Mouse (Mus musculus): ENCODE data around the gene Rgs14. TPM values are rescaled to one million over a fixed set of nuclear protein-coding genes. Genes with fewer than 3 reads are reported as not detected.

Rgs14 gene
- polyA plus RNA-seq, 1 experiment from 2014 or later, result 0.52 TPM

GRCm38 (mm10) chr13:55420933-55421800 is 51.6 kb downstream of the Rgs14 start:
- peak; percentile 39; the same call in 1 of the 2 replicates for ATAC-seq (ENCODE audit: insufficient number of reproducible peaks, low FRiP score)
- Histone ChIP-seq H3K4me3 (peak overlapping the region; percentile 10; the same call in 1 of the 2 replicates), H3K27me3 (replicated peaks) (peaks cover 70% of the 10 kb centered on the region), H3K4me1 (replicated peaks) (peaks cover 9% of the 10 kb centered on the region; the same call in 1 of the 2 replicates), H3K4me2 (peak overlapping the region; percentile 38), H3K27ac (ENCODE audit: poor library complexity, severe bottlenecking) (no peak overlapping the region), H3K9me3 (replicated peaks) (no peaks in the 10 kb centered on the region), H3K9ac (peak overlapping the region; percentile 26; the same call in 1 of the 2 replicates), H3K36me3 (no peaks in the 10 kb centered on the region)
- 10% methylated on average over 35 of the region's 35 CpGs for WGBS

GRCm38 (mm10) chr13:55426613-55427012 is 57.1 kb downstream of the Rgs14 start, which contains the start of gene F12:
Gene F12, minus strand, starts transcription at chr13:55426793.
- H3K9ac ChIP-seq, result no peak within 1 kb of the TSS
- WGBS, result 82% methylated on average over 10 of the region's 10 CpGs
- H3K9me3 ChIP-seq (replicated peaks), result no peaks in the 10 kb centered on the region
- peaks cover 38% of the 10 kb centered on the region for H3K27me3 ChIP-seq (replicated peaks)
- H3K4me1 ChIP-seq (replicated peaks), result no peaks in the 10 kb centered on the region
- ATAC-seq (ENCODE audit: insufficient number of reproducible peaks, low FRiP score), result no peak
- no peaks in the 10 kb centered on the region for H3K36me3 ChIP-seq
- H3K4me2 ChIP-seq, result no peak within 1 kb of the TSS
- H3K4me3 ChIP-seq, result no peak within 1 kb of the TSS
- no peak within 1 kb of the TSS for H3K27ac ChIP-seq (ENCODE audit: poor library complexity, severe bottlenecking)

GRCm38 (mm10) chr13:55429226-55429888 is 59.8 kb downstream of the Rgs14 start:
- H3K4me2 ChIP-seq, result no peak overlapping the region
- H3K36me3 ChIP-seq, result no peaks in the 10 kb centered on the region
- H3K9ac ChIP-seq, result no peak overlapping the region
- ATAC-seq (ENCODE audit: insufficient number of reproducible peaks, low FRiP score), result no peak
- H3K4me1 ChIP-seq (replicated peaks), result no peaks in the 10 kb centered on the region
- H3K27me3 ChIP-seq (replicated peaks), result peaks cover 21% of the 10 kb centered on the region
- peaks cover 10% of the 10 kb centered on the region for H3K9me3 ChIP-seq (replicated peaks)
- WGBS, result 64% methylated on average over 12 of the region's 12 CpGs
- no peak overlapping the region for H3K4me3 ChIP-seq
- H3K27ac ChIP-seq (ENCODE audit: poor library complexity, severe bottlenecking), result no peak overlapping the region

- no peak overlapping the region for H3K9ac ChIP-seq
- peaks cover 21% of the 10 kb centered on the region for H3K27me3 ChIP-seq (replicated peaks)
- no peak overlapping the region for H3K27ac ChIP-seq (ENCODE audit: poor library complexity, severe bottlenecking)
- ATAC-seq (ENCODE audit: insufficient number of reproducible peaks, low FRiP score), result no peak
- H3K4me1 ChIP-seq (replicated peaks), result no peaks in the 10 kb centered on the region
- 73% methylated on average over 2 of the region's 2 CpGs for WGBS
- H3K9me3 ChIP-seq (replicated peaks), result peaks cover 11% of the 10 kb centered on the region
- H3K4me2 ChIP-seq, result no peak overlapping the region
- H3K36me3 ChIP-seq, result no peaks in the 10 kb centered on the region
- no peak overlapping the region for H3K4me3 ChIP-seq
Observed at GRCm38 (mm10) chr13:55430566-55430965, 61.0 kb downstream of the Rgs14 start.

GRCm38 (mm10) chr13:55431889-55432685 is 62.6 kb downstream of the Rgs14 start:
- ATAC-seq (ENCODE audit: insufficient number of reproducible peaks, low FRiP score), result no peak
- 72% methylated on average over 10 of the region's 10 CpGs for WGBS

More at GRCm38 (mm10) chr13:55431889-55432685, 62.6 kb downstream of the Rgs14 start:
- Histone ChIP-seq H3K27me3 (replicated peaks) (peaks cover 7% of the 10 kb centered on the region; the same call in 1 of the 2 replicates), H3K4me1 (replicated peaks) (no peaks in the 10 kb centered on the region), H3K4me2 (no peak overlapping the region), H3K9ac (no peak overlapping the region), H3K36me3 (no peaks in the 10 kb centered on the region), H3K27ac (ENCODE audit: poor library complexity, severe bottlenecking) (no peak overlapping the region), H3K9me3 (replicated peaks) (peaks cover 11% of the 10 kb centered on the region), H3K4me3 (no peak overlapping the region)

Other genes starting within 250 kb of the Rgs14 start
- not detected in 2 replicates for gene Gm17617, start 236.2 kb upstream of the Rgs14 start, polyA plus RNA-seq (2016; fragmentation: Nextera tagmentation; extraction: Ambion mirVana)
- 0.45 and 0.51 TPM in 2 replicates for gene Fgfr4, start 217.1 kb upstream of the Rgs14 start, polyA plus RNA-seq (2016; fragmentation: Nextera tagmentation; extraction: Ambion mirVana)
- gene Nsd1, start 159.9 kb upstream of the Rgs14 start, polyA plus RNA-seq (2016; fragmentation: Nextera tagmentation; extraction: Ambion mirVana), result 52.7 and 53.9 TPM in 2 replicates
- gene Prelid1, start 49.2 kb upstream of the Rgs14 start, polyA plus RNA-seq (2016; fragmentation: Nextera tagmentation; extraction: Ambion mirVana), result 328 and 343 TPM in 2 replicates
- gene Rab24, start 47.8 kb upstream of the Rgs14 start, polyA plus RNA-seq (2016; fragmentation: Nextera tagmentation; extraction: Ambion mirVana), result 62.0 and 62.3 TPM in 2 replicates
- gene Mxd3, start 39.9 kb upstream of the Rgs14 start, polyA plus RNA-seq (2016; fragmentation: Nextera tagmentation; extraction: Ambion mirVana), result 14.7 and 15.2 TPM in 2 replicates
- gene Lman2, start 6.9 kb upstream of the Rgs14 start, polyA plus RNA-seq (2016; fragmentation: Nextera tagmentation; extraction: Ambion mirVana), result 105 and 106 TPM in 2 replicates
- not detected in 2 replicates for gene Slc34a1, start 28.5 kb downstream of the Rgs14 start, polyA plus RNA-seq (2016; fragmentation: Nextera tagmentation; extraction: Ambion mirVana)
- not detected in 2 replicates for gene Pfn3, start 45.5 kb downstream of the Rgs14 start, polyA plus RNA-seq (2016; fragmentation: Nextera tagmentation; extraction: Ambion mirVana)
- 0.96 TPM in 1 of 2 replicates, not detected in the other for gene F12, start 57.1 kb downstream of the Rgs14 start, polyA plus RNA-seq (2016; fragmentation: Nextera tagmentation; extraction: Ambion mirVana)
- 27.6 and 29.1 TPM in 2 replicates for gene Grk6, start 75.3 kb downstream of the Rgs14 start, polyA plus RNA-seq (2016; fragmentation: Nextera tagmentation; extraction: Ambion mirVana)
- 0.41 TPM in 1 of 2 replicates, not detected in the other for gene Prr7, start 94.5 kb downstream of the Rgs14 start, polyA plus RNA-seq (2016; fragmentation: Nextera tagmentation; extraction: Ambion mirVana)
- 101 TPM in 2 replicates for gene Dbn1, start 118.4 kb downstream of the Rgs14 start, polyA plus RNA-seq (2016; fragmentation: Nextera tagmentation; extraction: Ambion mirVana)
- gene Pdlim7, start 143.9 kb downstream of the Rgs14 start, polyA plus RNA-seq (2016; fragmentation: Nextera tagmentation; extraction: Ambion mirVana), result 427 and 428 TPM in 2 replicates
- gene Dok3, start 159.6 kb downstream of the Rgs14 start, polyA plus RNA-seq (2016; fragmentation: Nextera tagmentation; extraction: Ambion mirVana), result 1.4 and 1.7 TPM in 2 replicates
- 30.8 and 34.8 TPM in 2 replicates for gene Ddx41, start 166.9 kb downstream of the Rgs14 start, polyA plus RNA-seq (2016; fragmentation: Nextera tagmentation; extraction: Ambion mirVana)
- gene Fam193b, start 201.4 kb downstream of the Rgs14 start, polyA plus RNA-seq (2016; fragmentation: Nextera tagmentation; extraction: Ambion mirVana), result 24.3 and 24.4 TPM in 2 replicates
- gene Tmed9, start 204.0 kb downstream of the Rgs14 start, polyA plus RNA-seq (2016; fragmentation: Nextera tagmentation; extraction: Ambion mirVana), result 133 and 141 TPM in 2 replicates
- gene B4galt7, start 230.2 kb downstream of the Rgs14 start, polyA plus RNA-seq (2016; fragmentation: Nextera tagmentation; extraction: Ambion mirVana), result 21.8 and 23.2 TPM in 2 replicates

All from heart, embryonic 12.5 days (tissue).